Comparison of ENCODE assay signal across 9 mouse cellular contexts in genomic region chr6:115838745-115839144, GRCm38 (mm10). TPM values are rescaled to one million over a fixed set of nuclear protein-coding genes. Genes with fewer than 3 reads are reported as not detected.
A peak's percentile ranks its signal among the peaks of the same experiment; 100 is the strongest.
DNase-seq lines count a peak whose midpoint lies in the region; ATAC-seq and TF ChIP-seq lines count a peak whose summit lies in the region.
"Had no signal": no experiment of that assay in that cellular context is flagged by ENCODE, and none has a peak within 500 bp of the region (broad histone marks: within the 10 kb centered on the region; RNA-seq: fewer than 3 reads in every experiment).

No protein-coding gene starts in this region.

- peaks cover 20% of the 10 kb centered on the region for H3K36me3 ChIP-seq in heart, postnatal 0 days (replicated peaks; ENCODE audit: control insufficient read depth, insufficient read depth, low read length)
- H3K36me3 ChIP-seq in embryonic facial prominence, embryonic 11.5 days (replicated peaks; ENCODE audit: control insufficient read depth, insufficient read depth, low read depth, low read length): no peaks in the 10 kb centered on the region; the same call in 1 of the 2 replicates
- no peaks in the 10 kb centered on the region for H3K36me3 ChIP-seq in hindbrain, embryonic 16.5 days (ENCODE audit: control insufficient read depth, insufficient read depth, low read length)
- H3K36me3 ChIP-seq in midbrain, embryonic 13.5 days: peaks cover 12% of the 10 kb centered on the region

- H3K9ac ChIP-seq in heart, postnatal 0 days (replicated peaks; ENCODE audit: low read depth, low read length): no peak overlapping the region
- no peak overlapping the region for H3K9ac ChIP-seq in embryonic facial prominence, embryonic 11.5 days (replicated peaks; ENCODE audit: low read length)
- peak overlapping the region; percentile 27; the same call in 1 of the 2 replicates for H3K9ac ChIP-seq in hindbrain, embryonic 16.5 days (ENCODE audit: low read depth, low read length)
- H3K9ac ChIP-seq in midbrain, embryonic 13.5 days (replicated peaks): no peak overlapping the region

- peaks cover 5% of the 10 kb centered on the region; the same call in 1 of the 2 replicates for H3K4me1 ChIP-seq in heart, postnatal 0 days (ENCODE audit: control insufficient read depth, insufficient read depth)
- no peaks in the 10 kb centered on the region for H3K4me1 ChIP-seq in embryonic facial prominence, embryonic 11.5 days (ENCODE audit: control insufficient read depth, insufficient read depth, low read length)
- H3K4me1 ChIP-seq in hindbrain, embryonic 16.5 days (ENCODE audit: control insufficient read depth, insufficient read depth, low read depth, low read length): peaks cover 10% of the 10 kb centered on the region
- H3K4me1 ChIP-seq in midbrain, embryonic 13.5 days (replicated peaks): peaks cover 9% of the 10 kb centered on the region

- no peak for ATAC-seq in heart, postnatal 0 days (ENCODE audit: insufficient read depth, low read depth)
- 0 out of 2 replicates have a peak, but pooled peaks have one; percentile 19 for ATAC-seq in embryonic facial prominence, embryonic 11.5 days (replicated peaks; ENCODE audit: insufficient number of reproducible peaks, low FRiP score, low TSS enrichment, low read depth)
- peak; percentile 18; the same call in 1 of the 2 replicates for ATAC-seq in hindbrain, embryonic 16.5 days
- peak; percentile 62 for ATAC-seq in midbrain, embryonic 13.5 days

- TF ChIP-seq EP300 in heart, postnatal 0 days (IDR thresholded peaks at IDR 0.05; ENCODE audit: low read depth): no peak

- peak overlapping the region; percentile 80 for H3K4me2 ChIP-seq in heart, postnatal 0 days (ENCODE audit: low read depth, low read length)
- H3K4me2 ChIP-seq in embryonic facial prominence, embryonic 11.5 days (ENCODE audit: low read depth, low read length): peak overlapping the region; percentile 71
- peak overlapping the region; percentile 85 for H3K4me2 ChIP-seq in hindbrain, embryonic 16.5 days (ENCODE audit: low read length)
- H3K4me2 ChIP-seq in midbrain, embryonic 13.5 days (replicated peaks): peak overlapping the region; percentile 64

- H3K27ac ChIP-seq in heart, postnatal 0 days (ENCODE audit: low read depth): no peak overlapping the region
- H3K27ac ChIP-seq in embryonic facial prominence, embryonic 11.5 days (replicated peaks; ENCODE audit: low read depth, low read length): no peak overlapping the region
- H3K27ac ChIP-seq in hindbrain, embryonic 16.5 days (ENCODE audit: low read depth, low read length): 0 out of 2 replicates have a peak overlapping the region, but pooled peaks have one; percentile 12
- no peak overlapping the region for H3K27ac ChIP-seq in midbrain, embryonic 13.5 days

- H3K27me3 ChIP-seq in heart, postnatal 0 days (ENCODE audit: control insufficient read depth, insufficient read depth, low read length): no peaks in the 10 kb centered on the region
- H3K27me3 ChIP-seq in embryonic facial prominence, embryonic 11.5 days (ENCODE audit: control insufficient read depth, insufficient read depth, low read length): no peaks in the 10 kb centered on the region
- H3K27me3 ChIP-seq in hindbrain, embryonic 16.5 days (replicated peaks; ENCODE audit: control insufficient read depth, insufficient read depth, low read length): no peaks in the 10 kb centered on the region
- H3K27me3 ChIP-seq in midbrain, embryonic 13.5 days: no peaks in the 10 kb centered on the region

- no peaks in the 10 kb centered on the region for H3K9me3 ChIP-seq in heart, postnatal 0 days (replicated peaks; ENCODE audit: control insufficient read depth, low read length)
- H3K9me3 ChIP-seq in embryonic facial prominence, embryonic 11.5 days (replicated peaks; ENCODE audit: control insufficient read depth, low read length): no peaks in the 10 kb centered on the region
- no peaks in the 10 kb centered on the region for H3K9me3 ChIP-seq in hindbrain, embryonic 16.5 days (ENCODE audit: control insufficient read depth, low read length)
- H3K9me3 ChIP-seq in midbrain, embryonic 13.5 days: no peaks in the 10 kb centered on the region

- peak overlapping the region; percentile 51 for H3K4me3 ChIP-seq in heart, postnatal 0 days (ENCODE audit: low read depth, low read length)
- no peak overlapping the region for H3K4me3 ChIP-seq in embryonic facial prominence, embryonic 11.5 days (ENCODE audit: low read depth, low read length)
- H3K4me3 ChIP-seq in hindbrain, embryonic 16.5 days (ENCODE audit: low read length): peak overlapping the region; percentile 45
- H3K4me3 ChIP-seq in midbrain, embryonic 13.5 days (replicated peaks): peak overlapping the region; percentile 39

- 69% methylated on average over 5 of the region's 5 CpGs for WGBS in heart, postnatal 0 days
- 64% methylated on average over 5 of the region's 5 CpGs for WGBS in embryonic facial prominence, embryonic 11.5 days
- WGBS in hindbrain, embryonic 16.5 days: 69% methylated on average over 5 of the region's 5 CpGs
- 73% methylated on average over 5 of the region's 5 CpGs for WGBS in midbrain, embryonic 13.5 days

- DNase-seq in heart, postnatal 0 days (ENCODE audit: low spot score): no peak
- DNase-seq in heart, postnatal 25 days (ENCODE audit: low spot score): no peak
- peak; percentile 6 for DNase-seq in embryonic facial prominence, embryonic 11.5 days (ENCODE audit: low spot score)
- DNase-seq in cerebellum, postnatal 14 days: no peak
- DNase-seq in cerebellum, adult 18-20 months: no peak
- DNase-seq in ovary, postnatal 36 days (ENCODE audit: low spot score): no peak

- intact Hi-C loops in heart, postnatal 25 days (cut with DNase I): no loop called here

- TF ChIP-seq CTCF in heart, postnatal 0 days (IDR thresholded peaks at IDR 0.05; ENCODE audit: low read depth): no peak

RNA-seq across cellular contexts. Expression of gene Efcab12, which starts 0.5 kb away (rescaled TPM):
- 1.5 TPM in 1 of 2 replicates, not detected in the other for total RNA-seq in heart, postnatal 0 days (2014; rRNA removed; ENCODE audit: low replicate concordance)
- 0.29 and 0.30 TPM in 2 replicates for polyA plus RNA-seq in heart, postnatal 0 days (2015; fragmentation: Nextera tagmentation; extraction: Ambion mirVana)
- under 1 TPM; 0.39 to 0.49 TPM for total RNA-seq in heart, postnatal 25 days (2021)
- 0.39 and 1.5 TPM in 2 replicates for polyA plus RNA-seq in embryonic facial prominence, embryonic 11.5 days (2014; fragmentation: Nextera tagmentation; extraction: Ambion mirVana)
- polyA plus RNA-seq in hindbrain, embryonic 16.5 days (2015; fragmentation: Nextera tagmentation; extraction: Ambion mirVana): 2.2 and 3.1 TPM in 2 replicates
- polyA plus RNA-seq in midbrain, embryonic 13.5 days (2015; fragmentation: Nextera tagmentation; extraction: Ambion mirVana): 2.2 and 3.2 TPM in 2 replicates
- total RNA-seq: MEL had no signal

RNA-seq across cellular contexts. Expression of gene Mbd4, which starts 14.4 kb away (rescaled TPM):
- total RNA-seq in heart, postnatal 0 days (2014; rRNA removed; ENCODE audit: low replicate concordance): 1.2 and 1.5 TPM in 2 replicates
- 3.4 and 4.8 TPM in 2 replicates for polyA plus RNA-seq in heart, postnatal 0 days (2015; fragmentation: Nextera tagmentation; extraction: Ambion mirVana)
- 1 to 10 TPM in 1 of 2 experiments, under 1 TPM in 1; 0.95 to 1.2 TPM for total RNA-seq in heart, postnatal 25 days (2021)
- polyA plus RNA-seq in embryonic facial prominence, embryonic 11.5 days (2014; fragmentation: Nextera tagmentation; extraction: Ambion mirVana): 22.5 and 24.8 TPM in 2 replicates
- polyA plus RNA-seq in hindbrain, embryonic 16.5 days (2015; fragmentation: Nextera tagmentation; extraction: Ambion mirVana): 11.1 and 11.4 TPM in 2 replicates
- 14.5 and 14.9 TPM in 2 replicates for polyA plus RNA-seq in midbrain, embryonic 13.5 days (2015; fragmentation: Nextera tagmentation; extraction: Ambion mirVana)

RNA-seq across cellular contexts. Expression of gene Ift122, which starts 14.5 kb away (rescaled TPM):
- total RNA-seq in heart, postnatal 0 days (2014; rRNA removed; ENCODE audit: low replicate concordance): 17.8 and 25.8 TPM in 2 replicates
- polyA plus RNA-seq in heart, postnatal 0 days (2015; fragmentation: Nextera tagmentation; extraction: Ambion mirVana): 13.3 and 13.5 TPM in 2 replicates
- total RNA-seq in heart, postnatal 25 days (2021): 10 to 100 TPM; 11.4 to 11.7 TPM
- 25.1 and 27.2 TPM in 2 replicates for polyA plus RNA-seq in embryonic facial prominence, embryonic 11.5 days (2014; fragmentation: Nextera tagmentation; extraction: Ambion mirVana)
- polyA plus RNA-seq in hindbrain, embryonic 16.5 days (2015; fragmentation: Nextera tagmentation; extraction: Ambion mirVana): 31.4 and 33.0 TPM in 2 replicates
- polyA plus RNA-seq in midbrain, embryonic 13.5 days (2015; fragmentation: Nextera tagmentation; extraction: Ambion mirVana): 25.8 and 28.8 TPM in 2 replicates

RNA-seq across cellular contexts. Expression of gene Rpl32, which starts 30.2 kb away (rescaled TPM):
- 1,019 and 1,034 TPM in 2 replicates for total RNA-seq in heart, postnatal 0 days (2014; rRNA removed; ENCODE audit: low replicate concordance)
- polyA plus RNA-seq in heart, postnatal 0 days (2015; fragmentation: Nextera tagmentation; extraction: Ambion mirVana): 1,074 and 1,115 TPM in 2 replicates
- 100 to 1,000 TPM; 575 to 621 TPM for total RNA-seq in heart, postnatal 25 days (2021)
- 2,072 and 2,207 TPM in 2 replicates for polyA plus RNA-seq in embryonic facial prominence, embryonic 11.5 days (2014; fragmentation: Nextera tagmentation; extraction: Ambion mirVana)
- polyA plus RNA-seq in hindbrain, embryonic 16.5 days (2015; fragmentation: Nextera tagmentation; extraction: Ambion mirVana): 854 and 884 TPM in 2 replicates
- 1,380 and 1,385 TPM in 2 replicates for polyA plus RNA-seq in midbrain, embryonic 13.5 days (2015; fragmentation: Nextera tagmentation; extraction: Ambion mirVana)
